In genomic region chr13:46180606-46181133, GRCm38 (mm10) we compare ENCODE assay signal across 9 mouse cellular contexts.
A peak's percentile ranks its signal among the peaks of the same experiment; 100 is the strongest.
DNase-seq lines count a peak whose midpoint lies in the region; ATAC-seq and TF ChIP-seq lines count a peak whose summit lies in the region.
"Had no signal": no experiment of that assay in that cellular context is flagged by ENCODE, and none has a peak within 500 bp of the region (broad histone marks: within the 10 kb centered on the region; RNA-seq: fewer than 3 reads in every experiment).

No protein-coding gene starts in this region.

- peak; percentile 37 for DNase-seq in gastrocnemius, adult 2 months
- DNase-seq in gastrocnemius, postnatal 4 days (ENCODE audit: low spot score in 2 of 2), result no peak
- DNase-seq in left cerebral cortex, adult 2 months (ENCODE audit: extremely low spot score in 1 of 2, low spot score in 2 of 2), result peak in 1 of 2 experiments; percentile 23
- DNase-seq in ovary, adult 18-20 months (ENCODE audit: low spot score), result no peak
- no peak for DNase-seq in cerebellum, postnatal 4 days (ENCODE audit: low spot score in 2 of 2)

- H3K36me3 ChIP-seq in neural tube, embryonic 15.5 days, result no peaks in the 10 kb centered on the region
- H3K36me3 ChIP-seq: limb, embryonic 12.5 days had no signal

- peak; percentile 91 for ATAC-seq in granulocyte monocyte progenitor cell, adult 5-6 weeks (replicated peaks; ENCODE audit: poor library complexity, severe bottlenecking)
- no peak for ATAC-seq in neural tube, embryonic 15.5 days (ENCODE audit: low FRiP score)

- H3K27me3 ChIP-seq in neural tube, embryonic 15.5 days (replicated peaks), result no peaks in the 10 kb centered on the region
- H3K27me3 ChIP-seq: limb, embryonic 12.5 days had no signal

- H3K4me3 ChIP-seq in gastrocnemius, adult 2 months, result peak overlapping the region; percentile 63
- H3K4me3 ChIP-seq in bone marrow macrophage, adult 2 months (ENCODE audit: insufficient read depth, low read length), result peak overlapping the region; percentile 39
- peak overlapping the region; percentile 6; the same call in 1 of the 2 replicates for H3K4me3 ChIP-seq in left cerebral cortex, adult 2 months
- no peak overlapping the region for H3K4me3 ChIP-seq in neural tube, embryonic 15.5 days (replicated peaks)
- H3K4me3 ChIP-seq: limb, embryonic 12.5 days had no signal

- H3K9ac ChIP-seq in neural tube, embryonic 15.5 days (replicated peaks), result no peak overlapping the region; the same call in 1 of the 2 replicates
- H3K9ac ChIP-seq: limb, embryonic 12.5 days had no signal

- peak overlapping the region; percentile 38 for H3K4me2 ChIP-seq in neural tube, embryonic 15.5 days
- H3K4me2 ChIP-seq: limb, embryonic 12.5 days had no signal

- intact Hi-C loops in gastrocnemius, adult 2 months (cut with DNase I), result loop anchor here (5.0 kb wide), 1 partner anchor 77 kb away; no protein-coding TSS in a partner anchor
- intact Hi-C loops in left cerebral cortex, adult 2 months (cut with DNase I), result loop anchor here (5.0 kb wide), 1 partner anchor 77 kb away; no protein-coding TSS in a partner anchor

- 4% methylated on average over 12 of the region's 12 CpGs for WGBS in neural tube, embryonic 15.5 days

- peaks cover 31% of the 10 kb centered on the region for H3K4me1 ChIP-seq in bone marrow macrophage, adult 2 months (ENCODE audit: control insufficient read depth, insufficient read depth, low read length)
- peaks cover 15% of the 10 kb centered on the region for H3K4me1 ChIP-seq in neural tube, embryonic 15.5 days

- peak overlapping the region; percentile 71 for H3K27ac ChIP-seq in gastrocnemius, adult 2 months
- peak overlapping the region; percentile 94 for H3K27ac ChIP-seq in bone marrow macrophage, adult 2 months (ENCODE audit: insufficient read depth, low read depth, low read length)
- H3K27ac ChIP-seq in left cerebral cortex, adult 2 months, result peak overlapping the region; percentile 0
- peak overlapping the region; percentile 33; the same call in 1 of the 2 replicates for H3K27ac ChIP-seq in neural tube, embryonic 15.5 days (replicated peaks)
- H3K27ac ChIP-seq: limb, embryonic 12.5 days had no signal

- TF ChIP-seq POLR2A in bone marrow macrophage, adult 2 months (IDR thresholded peaks at IDR 0.05; ENCODE audit: borderline replicate concordance, low read depth, low read length), result no peak

- no peak for TF ChIP-seq CTCF in gastrocnemius, adult 2 months (IDR thresholded peaks at IDR 0.05)
- TF ChIP-seq CTCF in bone marrow macrophage, adult 2 months (IDR thresholded peaks at IDR 0.05; ENCODE audit: low read depth, low read length), result no peak
- TF ChIP-seq CTCF in left cerebral cortex, adult 2 months (IDR thresholded peaks at IDR 0.05), result no peak

- H3K9me3 ChIP-seq in neural tube, embryonic 15.5 days (replicated peaks), result no peaks in the 10 kb centered on the region

Comparison
In these comparisons a context has a peak if more than half of its experiments do, and no peak if none do; other contexts are left out.
1. H3K27ac ChIP-seq: peak in every context shown above with its lines; median percentile 94 in bone marrow macrophage, adult 2 months; 71 in gastrocnemius, adult 2 months; 33 in neural tube, embryonic 15.5 days; 0 in left cerebral cortex, adult 2 months.